Mouse (Mus musculus) kidney, postnatal 0 days (tissue): ENCODE data around the gene Trim7. TPM values are rescaled to one million over a fixed set of nuclear protein-coding genes. Genes with fewer than 3 reads are reported as not detected.

ENCODE experiments used
- ATAC-seq: fragments of 200-750 bp; cut with Nextera tagmentation; replicated peaks from 2 replicates; pipeline ENCODE4 v1.8.0; 2017; ENCODE audit warnings: low read depth, moderate number of reproducible peaks, moderate TSS enrichment, moderate library complexity; ENCODE audit not compliant: low FRiP score
- DNase-seq: peaks from one replicate; pipeline ENCODE4 v3.0.0-alpha.2; 2016; ENCODE audit warnings: low spot score
- H3K27ac ChIP-seq: fragments of 300-500 bp; sonication (generic); 2 replicates; pipeline ENCODE4 v1.5.1; 2014; ENCODE audit warnings: mild to moderate bottlenecking
- H3K27me3 ChIP-seq: fragments of 300-500 bp; sonication (generic); 2 replicates; pipeline ENCODE4 v1.6.1; 2014; ENCODE audit warnings: low read length, mixed read lengths; ENCODE audit not compliant: insufficient read depth
- H3K36me3 ChIP-seq: fragments of 300-500 bp; sonication (generic); 2 replicates; pipeline ENCODE4 v1.6.1; 2014; ENCODE audit warnings: low read length, mixed read lengths; ENCODE audit not compliant: insufficient read depth
- H3K4me1 ChIP-seq: fragments of 300-500 bp; sonication (generic); replicated peaks from 2 replicates; pipeline ENCODE4 v1.6.1; 2014; ENCODE audit warnings: antibody characterized with exemption, low read length, mixed read lengths; ENCODE audit not compliant: insufficient read depth
- H3K4me2 ChIP-seq: fragments of 300-500 bp; sonication (generic); 2 replicates; pipeline ENCODE4 v1.6.1; 2014; ENCODE audit warnings: mild to moderate bottlenecking, low read length, moderate library complexity, mixed read lengths
- H3K4me3 ChIP-seq: fragments of 300-500 bp; sonication (generic); replicated peaks from 2 replicates; pipeline ENCODE4 v1.5.1; 2014; ENCODE audit warnings: low read depth, low read length
- H3K9ac ChIP-seq: fragments of 300-500 bp; sonication (generic); 2 replicates; pipeline ENCODE4 v1.6.1; 2014; ENCODE audit warnings: low read depth, low read length
- H3K9me3 ChIP-seq: fragments of 300-500 bp; sonication (generic); replicated peaks from 2 replicates; pipeline ENCODE4 v1.6.1; 2016; ENCODE audit warnings: low read length, inconsistent platforms, mixed read lengths
- CTCF ChIP-seq: IDR thresholded peaks from 2 replicates; pipeline ENCODE4 v1.5.1; 2016; ENCODE audit warnings: antibody characterized with exemption, low read depth, mild to moderate bottlenecking, moderate library complexity
- WGBS: fragments of 180-500 bp; shearing (Covaris S2); extraction: QIAGEN DNeasy Blood & Tissue Kit; methylation state at CpG from one replicate; pipeline ENCODE4 v1.1.7; 2014; 5-methylcytosine and 5-hydroxymethylcytosine counted together
- polyA plus RNA-seq: library from polyadenylated mRNA; unstranded; fragments of >200 nt; fragmentation: Nextera tagmentation; extraction: Ambion mirVana; gene quantifications from 2 replicates; pipeline ENCODE4 v1.2.1, GENCODE M21; 2015

The Trim7 gene
- polyA plus RNA-seq, 1 experiment from 2014 or later = 10.2 TPM

DNA sequence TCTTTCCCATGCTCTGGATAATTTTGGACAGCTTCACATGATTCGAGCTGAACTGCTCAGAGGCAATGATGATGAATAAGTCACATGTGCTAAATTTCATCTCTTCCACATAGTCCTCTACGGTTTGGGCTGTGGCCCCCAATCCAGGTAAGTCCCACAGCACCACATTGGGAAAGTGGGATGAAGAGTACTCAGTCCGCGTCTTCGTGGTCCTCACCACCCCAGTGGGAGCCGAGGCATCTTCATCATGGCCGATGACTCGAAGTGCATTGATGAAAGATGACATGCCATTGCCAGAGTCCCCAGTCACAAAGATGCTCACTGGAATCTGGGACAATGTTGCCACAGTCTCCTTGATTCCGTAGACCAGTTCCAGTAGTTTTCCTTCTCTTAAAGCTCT is 40.5 kb downstream of the Trim7 start:
- no peak overlapping the region for H3K4me3 ChIP-seq
- peaks cover 24% of the 10 kb centered on the region for H3K36me3 ChIP-seq
- no peak overlapping the region for H3K4me2 ChIP-seq
- no peak overlapping the region for H3K9ac ChIP-seq
- no peak for TF ChIP-seq CTCF
- ATAC-seq = no peak
- WGBS = 93% methylated on average over 9 of the region's 9 CpGs
- no peak for DNase-seq
- H3K27me3 ChIP-seq = no peaks in the 10 kb centered on the region
- H3K9me3 ChIP-seq = no peaks in the 10 kb centered on the region
- no peak overlapping the region for H3K27ac ChIP-seq
- peaks cover 13% of the 10 kb centered on the region for H3K4me1 ChIP-seq

DNA sequence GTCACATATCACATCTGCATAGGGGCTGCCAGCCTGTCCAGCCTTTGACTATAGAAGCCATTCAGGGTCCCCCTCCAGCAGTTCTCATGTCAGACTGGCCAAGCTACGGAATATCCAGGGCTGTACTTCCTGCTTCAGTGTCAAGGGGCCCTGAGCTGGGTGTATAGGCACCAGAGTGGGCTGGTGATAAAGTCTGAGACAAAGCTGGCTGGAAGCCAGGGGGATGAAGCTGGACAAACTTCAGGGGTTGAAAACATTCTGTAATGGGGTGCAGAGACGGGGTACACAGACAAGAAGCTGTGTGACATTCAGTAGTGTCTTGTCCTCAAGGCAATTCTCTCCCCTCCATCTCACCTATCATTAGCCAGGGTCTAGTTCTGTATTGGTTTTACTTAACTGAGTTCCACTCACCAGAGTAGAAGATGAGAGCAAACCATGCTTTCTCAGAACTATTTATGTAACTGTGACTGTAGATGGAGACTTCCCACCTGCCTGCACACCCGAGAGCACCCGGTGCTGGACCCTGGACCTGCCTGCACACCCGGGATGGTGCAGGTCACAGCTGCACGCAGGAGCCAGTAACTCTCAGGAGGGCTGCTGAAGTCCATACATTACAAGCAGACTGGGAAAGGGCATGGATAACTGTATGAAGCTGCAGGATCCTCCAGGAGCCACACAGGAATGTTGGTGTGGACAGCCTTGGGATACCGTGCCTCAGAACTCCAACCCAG is 43.6 kb downstream of the Trim7 start:
- peak; percentile 33; the same call in 1 of the 2 replicates for ATAC-seq
- DNase-seq = peak; percentile 21
- peak overlapping the region; percentile 73 for H3K4me2 ChIP-seq
- peaks cover 21% of the 10 kb centered on the region for H3K36me3 ChIP-seq
- H3K4me3 ChIP-seq = peak overlapping the region; percentile 52
- peak overlapping the region; percentile 55; the same call in 1 of the 2 replicates for H3K27ac ChIP-seq
- WGBS = 35% methylated on average over 7 of the region's 7 CpGs
- peak overlapping the region; percentile 42 for H3K9ac ChIP-seq
- H3K9me3 ChIP-seq = no peaks in the 10 kb centered on the region
- H3K4me1 ChIP-seq = peaks cover 18% of the 10 kb centered on the region
- no peak for TF ChIP-seq CTCF
- H3K27me3 ChIP-seq = no peaks in the 10 kb centered on the region

DNA sequence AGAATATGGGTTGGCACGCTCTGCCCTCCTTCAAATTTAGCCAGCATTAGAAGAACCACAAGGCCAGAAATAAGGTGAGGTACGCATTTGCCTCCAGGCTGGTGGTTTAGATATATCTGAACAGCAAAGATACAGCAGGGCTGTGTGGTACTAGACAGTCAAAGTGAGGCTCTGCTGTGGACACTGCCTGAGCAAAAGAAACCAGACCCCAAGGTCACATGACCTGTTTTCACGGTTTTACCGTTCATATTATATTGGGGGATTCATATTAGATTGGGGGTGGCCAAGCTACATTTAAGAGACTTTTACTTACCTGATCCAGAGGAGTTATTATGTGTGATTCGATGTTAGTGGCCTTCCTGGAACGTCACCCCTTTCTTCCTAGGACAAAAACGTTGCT is 44.8 kb downstream of the Trim7 start:
- Histone ChIP-seq H3K36me3 (peaks cover 11% of the 10 kb centered on the region; the same call in 1 of the 2 replicates), H3K4me1 (peaks cover 18% of the 10 kb centered on the region), H3K9me3 (no peaks in the 10 kb centered on the region), H3K9ac (peak overlapping the region; percentile 68), H3K27ac (peak overlapping the region; percentile 91), H3K4me2 (peak overlapping the region; percentile 73), H3K4me3 (peak overlapping the region; percentile 52), H3K27me3 (no peaks in the 10 kb centered on the region)
- DNase-seq = no peak
- 23% methylated on average over 7 of the region's 7 CpGs for whole genome bisulfite sequencing
- no peak; the same call in 1 of the 2 replicates for ATAC-seq
- TF ChIP-seq CTCF = no peak

DNA sequence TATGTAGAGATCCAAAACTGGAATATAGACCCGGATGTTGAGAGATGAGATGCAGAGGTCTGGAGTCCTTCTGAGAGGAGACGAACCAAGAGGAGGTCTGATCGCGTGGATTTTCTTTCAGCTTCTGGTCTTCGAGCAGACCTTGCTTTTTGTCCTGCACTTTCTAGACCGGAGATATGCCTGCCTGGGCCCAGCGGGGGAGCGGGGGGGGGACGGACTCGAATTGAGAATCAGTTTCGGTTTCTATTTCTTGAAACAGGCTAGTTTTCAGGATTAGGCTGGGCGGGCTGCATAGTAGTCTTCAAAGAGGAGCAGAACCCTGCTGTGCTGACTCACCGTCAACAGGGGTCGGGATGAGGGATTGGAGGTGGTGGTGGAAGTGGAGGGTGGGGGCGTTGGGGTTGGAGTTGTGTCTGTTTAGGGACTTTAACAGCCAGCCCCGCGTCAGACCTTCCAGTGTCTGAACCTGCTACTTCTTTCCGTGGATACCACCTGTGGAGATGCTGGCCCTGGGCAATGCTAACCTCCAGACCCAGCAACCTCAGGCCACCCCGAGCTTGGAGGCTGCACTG is 45.3 kb downstream of the Trim7 start, which contains the start of gene Irgm1:
Gene Irgm1 (minus strand): TSS at position 483 of the 572 bp plus-strand sequence.
- Histone ChIP-seq H3K36me3 (peaks cover 6% of the 10 kb centered on the region; the same call in 1 of the 2 replicates), H3K27me3 (no peaks in the 10 kb centered on the region), H3K4me3 (peak within 1 kb of the TSS; percentile 52), H3K4me2 (peak within 1 kb of the TSS; percentile 73), H3K9ac (peak within 1 kb of the TSS; percentile 68), H3K9me3 (no peaks in the 10 kb centered on the region), H3K27ac (peak within 1 kb of the TSS; percentile 91), H3K4me1 (peaks cover 18% of the 10 kb centered on the region)
- WGBS = under 1% methylated on average over 19 of the region's 19 CpGs
- DNase-seq = peak; percentile 91
- peak; percentile 67 for ATAC-seq
- TF ChIP-seq CTCF = no peak; the same call in 1 of the 2 replicates

DNA sequence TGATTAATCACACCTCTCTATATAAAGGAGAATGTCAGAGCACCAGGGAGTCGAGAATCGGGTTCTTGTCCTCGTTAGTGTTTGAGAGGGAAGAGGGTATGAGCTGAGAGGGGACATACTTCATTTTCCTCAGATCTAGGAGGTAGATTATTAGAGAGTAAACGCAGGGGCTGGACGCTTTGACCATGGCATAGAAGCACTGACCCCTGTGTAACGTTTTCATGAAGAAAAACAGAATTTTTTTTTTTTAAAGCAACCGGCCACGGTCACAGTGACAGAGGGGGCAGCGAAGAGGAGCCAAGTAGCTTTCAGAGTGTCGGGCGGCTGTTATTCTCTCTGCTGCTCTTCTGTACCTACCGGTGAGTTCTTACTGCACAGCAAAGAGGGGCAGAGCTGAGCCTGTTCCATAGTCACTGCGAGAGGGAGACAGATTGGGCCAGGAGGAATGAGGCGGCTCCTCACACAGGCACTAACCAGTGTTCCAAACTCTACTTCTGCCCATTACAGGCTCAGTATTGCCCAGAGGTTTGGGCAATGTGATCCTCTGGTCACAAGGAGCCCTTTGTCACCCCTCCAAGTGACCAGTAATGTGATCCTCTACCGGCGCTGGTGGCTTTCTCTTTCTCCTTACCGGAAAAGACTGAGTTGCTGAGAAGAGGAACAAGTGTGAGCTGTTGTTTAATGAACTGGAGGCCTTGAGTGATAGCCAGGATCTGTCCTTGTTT is 46.0 kb downstream of the Trim7 start:
- WGBS = 3% methylated on average over 17 of the region's 17 CpGs
- Histone ChIP-seq H3K9me3 (no peaks in the 10 kb centered on the region), H3K9ac (peak overlapping the region; percentile 68), H3K27ac (peak overlapping the region; percentile 91), H3K4me2 (peak overlapping the region; percentile 73), H3K4me1 (peaks cover 18% of the 10 kb centered on the region), H3K36me3 (no peaks in the 10 kb centered on the region), H3K27me3 (no peaks in the 10 kb centered on the region), H3K4me3 (peak overlapping the region; percentile 52)
- peak; percentile 70 for DNase-seq
- TF ChIP-seq CTCF = no peak
- ATAC-seq = no peak
